Mouse (Mus musculus): ENCODE measurements around the gene Frmd5. TPM values are rescaled to one million over a fixed set of nuclear protein-coding genes. Genes with fewer than 3 reads are reported as not detected.
"Not testable (repeated sequence)": the region's sequence is repeated elsewhere in the genome, so short reads cannot be mapped to it uniquely, and the experiment has no call there.

The Frmd5 gene
- total RNA-seq, 2 experiments from 2014 or later: 0.83 to 0.91 TPM

DNA sequence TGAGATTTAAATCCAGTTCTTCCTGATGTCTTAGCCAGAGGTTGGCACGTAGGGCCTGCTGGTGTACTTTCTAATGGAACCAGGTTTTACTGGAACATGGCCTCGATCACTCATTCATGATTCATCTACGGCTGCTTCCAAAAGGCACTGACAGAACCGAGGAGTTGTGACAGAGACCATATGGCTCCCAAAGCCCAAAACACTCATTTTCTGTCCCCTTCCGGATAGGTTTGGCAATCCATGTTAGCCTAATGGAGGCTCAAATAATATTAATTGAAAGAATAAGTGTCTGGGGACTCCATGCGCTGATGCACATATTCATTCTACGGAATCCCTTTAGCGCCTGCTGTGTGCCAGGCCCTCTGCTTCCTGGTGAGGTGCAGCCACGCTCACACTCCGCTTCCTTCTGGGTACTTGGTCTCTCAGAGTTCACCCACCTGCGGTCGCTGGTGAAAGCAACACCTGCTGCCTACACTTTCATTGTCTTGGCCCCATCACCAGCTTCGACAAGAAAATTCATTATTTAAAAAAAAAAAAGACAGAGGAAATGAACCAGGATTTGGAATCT is 224.0 kb downstream of the Frmd5 start:
- no peak for DNase-seq (ENCODE audit: low spot score in 2 of 2)

DNA sequence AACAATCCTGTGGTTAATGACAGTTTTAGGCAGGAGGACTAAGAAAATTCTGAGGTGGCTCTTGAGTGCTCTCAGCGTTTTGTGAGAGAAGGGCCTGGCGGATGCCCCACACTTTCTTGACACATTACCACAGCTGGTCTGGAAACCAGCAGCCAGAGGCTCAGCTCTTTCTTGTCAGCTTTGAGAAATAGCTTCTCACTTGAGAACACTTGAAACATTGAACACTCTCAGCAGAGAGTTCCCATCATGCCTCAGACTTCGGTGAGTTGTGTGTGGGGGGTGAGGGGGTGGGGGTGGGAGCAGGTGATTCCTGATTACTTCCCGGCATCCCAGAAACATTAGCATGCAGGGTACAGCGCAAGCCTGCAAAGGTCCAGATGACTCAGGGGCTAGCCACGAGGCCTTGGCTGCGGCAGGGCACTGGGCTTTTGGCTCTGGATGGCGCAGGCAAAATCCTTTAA is 231.1 kb downstream of the Frmd5 start:
- no peak for DNase-seq (ENCODE audit: low spot score in 2 of 2)

DNA sequence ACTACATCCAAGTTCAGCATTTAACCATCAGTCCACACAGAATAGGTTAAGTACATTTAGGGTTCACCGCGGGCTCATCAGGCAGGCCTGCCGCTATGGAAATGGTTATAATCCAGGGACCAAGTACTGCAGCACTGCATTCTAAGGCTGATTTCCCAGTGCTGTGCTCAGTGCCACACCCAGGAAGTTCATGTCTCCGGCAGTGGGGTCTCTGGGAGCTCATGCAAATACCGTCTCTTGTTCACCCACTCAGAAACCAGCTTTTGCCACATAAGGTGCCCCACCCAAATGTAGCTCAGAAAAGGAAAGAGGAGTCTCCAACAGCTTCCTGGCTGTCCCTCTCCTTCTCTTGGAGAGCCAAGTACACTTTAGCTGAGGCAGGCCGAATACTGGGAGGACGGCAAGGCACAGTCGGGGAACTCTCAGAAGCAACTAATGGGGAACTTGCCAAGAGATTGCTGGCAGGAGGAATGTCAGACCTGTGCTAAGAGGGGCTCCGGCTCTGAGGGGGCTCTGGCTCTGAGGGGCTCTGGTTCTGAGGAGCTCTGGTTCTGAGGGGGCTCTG is 232.7 kb downstream of the Frmd5 start:
- DNase-seq (ENCODE audit: low spot score in 2 of 2): no peak

DNA sequence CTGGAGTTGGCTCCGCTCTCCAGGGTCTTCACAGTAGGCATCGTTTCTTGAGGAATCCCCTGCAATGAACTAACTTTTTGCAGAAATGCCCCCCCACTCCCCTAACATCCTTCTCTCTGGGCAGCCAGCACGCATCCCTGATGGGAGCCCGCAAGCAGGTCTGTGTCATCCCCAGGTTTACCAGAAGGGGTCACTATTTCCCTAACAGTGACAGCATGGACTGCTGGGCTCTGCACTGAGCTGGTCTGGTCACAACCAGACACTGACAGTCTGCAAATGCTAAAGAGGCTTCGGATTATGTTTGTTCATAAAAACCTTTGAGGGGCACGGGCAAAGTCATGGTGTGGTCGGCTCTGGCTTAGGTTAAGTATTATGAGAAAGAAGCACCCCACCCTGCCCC is 235.1 kb downstream of the Frmd5 start:
- DNase-seq (ENCODE audit: low spot score in 2 of 2): peak; percentile 67 to 81

DNA sequence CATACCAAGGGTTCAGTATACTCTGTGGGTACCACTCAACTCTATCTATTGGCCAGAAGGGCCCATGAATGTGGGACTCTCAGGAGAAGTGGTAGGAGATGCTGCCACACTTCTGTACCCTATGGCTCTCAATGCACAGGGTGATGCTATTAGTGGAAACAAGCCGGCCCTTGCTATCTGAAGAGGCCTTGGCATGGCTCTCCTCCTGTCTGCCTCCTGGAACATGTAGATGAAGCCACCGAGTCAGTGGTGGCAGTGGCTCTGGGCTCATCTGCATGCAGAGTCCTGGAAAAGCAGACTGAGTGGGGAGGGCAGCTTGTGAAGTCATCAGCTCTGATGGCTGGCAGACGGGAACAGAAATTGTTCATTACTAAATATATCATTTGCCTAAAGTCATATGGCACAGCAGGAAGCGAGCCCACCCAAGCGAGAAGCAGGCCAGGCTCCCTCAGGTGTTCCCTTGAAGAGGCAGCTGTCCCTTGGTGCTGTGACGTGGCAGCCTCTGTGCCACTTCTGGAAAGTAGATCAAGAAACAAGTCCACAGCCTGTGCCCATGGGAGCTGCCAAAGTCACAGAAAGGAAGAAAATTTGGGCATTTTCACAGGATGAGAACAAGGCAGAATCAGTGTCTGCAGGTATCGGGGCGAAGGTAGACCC is 235.8 kb downstream of the Frmd5 start:
- no peak for DNase-seq (ENCODE audit: low spot score in 2 of 2)

DNA sequence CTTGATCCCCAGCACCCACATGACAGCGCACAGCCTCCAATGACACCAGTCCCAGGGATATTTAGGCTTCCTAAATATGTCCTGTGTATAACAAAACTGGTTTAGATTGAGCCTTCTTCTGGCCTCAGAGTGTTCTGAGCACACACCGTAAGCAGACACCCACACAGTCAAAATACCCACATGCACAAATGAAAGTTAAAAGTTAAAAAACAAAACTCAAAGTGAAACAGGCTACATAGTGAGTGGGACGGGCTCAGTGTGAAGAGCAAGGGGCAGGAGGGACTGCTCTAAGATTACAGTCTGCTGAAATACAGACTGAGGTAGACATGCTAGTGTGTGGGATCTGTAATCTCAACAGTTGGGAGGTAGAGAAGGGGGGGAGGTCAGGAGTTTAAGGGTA is 236.8 kb downstream of the Frmd5 start:
- no peak for DNase-seq (ENCODE audit: low spot score in 2 of 2)

DNA sequence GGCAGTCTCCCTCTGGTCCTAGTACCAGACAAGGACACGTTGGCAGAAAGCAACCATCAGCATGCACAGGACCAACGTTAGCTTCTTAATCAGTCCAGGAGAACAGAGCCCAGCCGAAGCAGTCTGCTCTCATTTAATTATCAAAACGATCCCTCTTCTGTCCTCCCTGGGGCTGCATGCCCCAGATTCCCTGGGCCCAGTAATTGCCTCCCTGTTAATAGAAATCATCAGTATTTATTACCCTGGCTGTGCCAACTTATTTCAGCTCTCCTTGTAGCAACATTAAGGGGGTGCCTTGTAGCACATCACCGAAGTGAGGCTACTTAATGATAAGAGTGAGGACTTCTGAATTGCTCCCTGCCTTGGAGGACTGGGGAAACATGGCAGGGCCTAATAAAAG is 241.0 kb downstream of the Frmd5 start:
- no peak for DNase-seq (ENCODE audit: low spot score in 2 of 2)

DNA sequence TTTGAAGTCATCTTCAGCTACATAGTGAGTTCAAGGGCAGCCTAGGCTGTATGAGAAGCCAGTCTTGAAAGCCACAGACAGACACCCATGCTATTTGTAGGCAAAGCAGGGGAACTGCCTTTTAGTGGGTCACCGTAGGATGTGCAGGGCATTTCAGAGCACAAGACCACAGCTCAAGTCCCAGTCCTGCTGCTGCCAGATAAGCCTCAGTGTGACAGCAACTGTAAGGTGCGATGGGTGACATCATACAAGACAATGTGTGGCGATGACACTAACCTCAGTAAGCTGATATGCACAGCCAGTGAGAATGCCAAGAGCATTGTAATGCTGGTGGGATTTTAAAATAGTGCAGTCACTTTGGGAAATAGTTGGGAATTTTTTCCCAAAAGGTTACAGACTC is 243.8 kb downstream of the Frmd5 start:
- DNase-seq (ENCODE audit: low spot score in 2 of 2): no peak

DNA sequence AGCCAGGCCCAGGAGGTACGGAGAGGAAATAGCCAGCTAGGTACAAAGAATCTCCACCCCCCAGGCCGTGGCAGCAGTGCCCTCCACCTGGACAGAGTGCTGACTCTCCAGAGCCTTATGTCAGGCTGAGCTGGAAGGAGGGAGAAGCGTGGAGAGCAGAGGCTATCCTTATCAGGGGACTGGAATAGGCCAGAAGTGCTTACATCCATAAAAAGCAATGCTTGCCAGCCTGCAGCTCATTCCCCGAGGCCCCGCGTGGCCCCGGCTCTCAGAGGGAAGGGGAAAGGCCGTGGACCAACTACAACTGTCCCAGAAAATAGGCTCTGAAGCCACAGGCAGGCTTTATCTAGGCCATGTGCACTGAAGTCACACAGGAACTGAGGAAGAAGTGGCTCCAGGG is 255.6 kb downstream of the Frmd5 start:
- no peak for DNase-seq (ENCODE audit: low spot score in 2 of 2)

DNA sequence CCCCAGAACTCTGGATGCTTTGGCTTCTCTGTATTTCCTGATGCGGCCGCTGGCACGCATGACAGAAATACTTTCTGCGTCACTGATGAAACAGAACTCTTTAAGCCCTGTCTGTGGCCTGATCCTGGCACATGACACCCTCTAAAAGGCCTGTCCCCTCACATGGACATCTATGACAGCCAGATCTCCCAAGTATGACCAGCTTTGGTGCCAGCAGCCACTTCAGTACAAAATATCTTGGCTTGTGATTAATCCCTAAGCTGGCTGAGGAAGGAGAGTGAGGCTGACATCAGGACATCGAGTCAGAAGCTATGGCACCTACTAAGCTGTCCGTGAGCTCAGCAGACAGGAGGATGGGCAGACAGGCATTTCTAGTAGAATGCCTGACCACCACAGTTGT is 257.3 kb downstream of the Frmd5 start:
- no peak for DNase-seq (ENCODE audit: low spot score in 2 of 2)

DNA sequence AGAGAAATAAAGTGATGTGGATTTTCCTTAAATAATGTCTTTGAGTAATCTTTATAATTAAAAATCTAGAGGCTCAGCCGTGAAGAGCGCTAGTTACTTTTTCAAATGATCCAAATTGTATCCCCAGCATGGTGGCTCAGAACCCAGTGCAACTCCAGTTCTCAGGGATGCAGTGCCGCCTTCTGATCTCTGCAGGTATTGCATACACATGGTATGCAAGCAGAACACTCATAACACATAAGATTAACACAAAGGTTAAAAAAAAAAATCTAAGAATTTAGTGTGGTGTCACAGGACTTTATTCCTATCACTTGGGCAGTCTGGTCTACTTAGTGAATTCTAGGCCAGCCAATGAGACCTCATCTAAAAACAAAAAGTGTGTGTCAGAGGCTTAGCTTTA is 262.1 kb downstream of the Frmd5 start:
- DNase-seq (ENCODE audit: low spot score in 2 of 2): no peak

DNA sequence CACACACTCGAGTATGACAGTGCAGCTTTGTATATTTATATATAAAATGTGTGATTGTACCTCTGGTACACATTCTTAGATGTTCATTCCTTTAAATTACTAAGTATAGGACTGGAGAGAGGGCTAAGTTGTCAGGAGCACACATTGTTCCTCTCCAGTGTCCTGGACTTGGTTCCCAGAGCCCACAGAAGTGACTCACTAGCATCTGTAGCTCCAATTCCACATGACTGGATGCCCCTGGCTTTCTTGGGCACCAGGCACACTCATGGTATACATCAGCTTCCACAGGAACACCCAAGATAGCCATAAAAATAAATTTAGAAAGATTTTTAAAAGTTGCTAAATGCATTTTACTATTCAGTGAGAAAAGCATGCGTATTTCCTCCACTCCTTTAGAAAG is 281.8 kb downstream of the Frmd5 start:
- DNase-seq (ENCODE audit: low spot score in 2 of 2): no peak

DNA sequence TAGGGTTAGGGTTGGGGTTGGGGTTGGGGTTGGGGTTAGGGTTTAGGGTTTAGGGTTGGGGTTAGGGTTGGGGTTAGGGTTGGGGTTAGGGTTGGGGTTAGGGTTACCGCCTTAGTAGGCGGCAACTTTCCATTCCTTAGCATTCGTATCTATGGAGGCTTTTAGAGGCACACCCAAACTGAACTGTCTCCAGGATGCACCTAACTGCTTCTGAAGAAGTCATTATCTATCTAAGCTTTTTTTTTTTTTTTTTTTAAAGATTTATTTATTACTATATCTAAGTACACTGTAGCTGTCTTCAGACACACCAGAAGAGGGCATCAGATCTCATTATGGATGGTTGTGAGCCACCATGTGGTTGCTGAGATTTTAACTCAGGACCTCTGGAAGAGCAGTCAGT is 284.1 kb downstream of the Frmd5 start:
- DNase-seq (ENCODE audit: low spot score in 2 of 2): not testable (repeated sequence)

DNA sequence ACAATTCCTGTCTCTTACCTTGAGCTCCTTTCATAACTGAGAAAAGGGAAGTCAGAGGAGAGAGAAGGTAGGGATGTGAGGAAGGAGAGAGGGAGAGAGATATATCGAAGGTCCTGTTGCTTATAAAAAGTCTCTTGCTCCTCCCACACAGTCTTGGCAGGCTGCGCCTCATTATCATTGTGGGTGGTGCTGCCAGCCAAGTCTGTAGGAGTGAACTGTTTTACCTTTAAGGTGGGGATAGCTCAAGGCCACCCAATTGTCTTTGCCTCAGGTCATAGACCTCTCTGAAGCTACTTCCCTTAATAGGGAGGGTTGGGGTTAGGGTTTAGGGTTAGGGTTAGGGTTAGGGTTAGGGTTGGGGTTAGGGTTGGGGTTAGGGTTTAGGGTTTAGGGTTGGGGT is 284.9 kb downstream of the Frmd5 start:
- DNase-seq (ENCODE audit: low spot score in 2 of 2): no peak

DNA sequence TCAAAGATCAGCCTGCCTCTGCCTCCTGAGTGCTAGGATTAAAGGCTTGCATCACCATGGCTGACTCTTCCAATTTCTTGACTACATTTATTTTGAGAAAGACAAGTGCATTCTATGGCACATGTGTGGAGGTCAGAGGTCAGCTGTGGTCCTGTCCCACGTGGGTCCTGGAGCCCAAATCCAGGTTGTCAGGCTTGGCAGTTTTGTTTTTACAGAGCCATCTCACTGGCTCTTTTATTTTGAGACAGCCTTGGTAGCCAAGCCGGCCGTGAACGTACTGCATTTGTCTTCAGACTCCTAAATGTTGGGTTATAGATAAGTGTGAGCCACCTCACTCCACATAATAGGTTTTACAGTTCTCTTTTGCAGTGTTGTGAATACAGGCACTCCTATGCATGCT is 288.2 kb downstream of the Frmd5 start:
- not testable (repeated sequence) for DNase-seq (ENCODE audit: low spot score in 2 of 2)

DNA sequence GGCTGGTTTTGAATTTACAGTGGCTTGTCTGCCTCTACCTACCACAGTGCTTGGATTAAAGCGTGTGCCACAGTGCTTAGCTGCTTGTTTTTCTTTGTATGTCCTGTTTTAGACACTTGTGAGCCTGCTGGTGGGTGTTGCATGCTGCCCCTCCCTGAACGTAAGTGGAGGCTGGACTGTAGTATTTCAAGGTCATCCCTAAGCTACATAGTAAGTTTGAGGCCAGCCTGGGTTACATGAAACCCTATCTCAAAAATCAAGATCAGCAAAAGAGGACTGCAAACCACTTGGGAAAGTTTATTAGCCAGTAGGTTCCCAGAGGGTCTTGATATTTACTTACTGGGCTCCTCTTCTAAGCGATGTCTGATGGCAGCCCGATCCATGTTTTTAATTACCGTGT is 288.8 kb downstream of the Frmd5 start:
- no peak for DNase-seq (ENCODE audit: low spot score in 2 of 2)

DNA sequence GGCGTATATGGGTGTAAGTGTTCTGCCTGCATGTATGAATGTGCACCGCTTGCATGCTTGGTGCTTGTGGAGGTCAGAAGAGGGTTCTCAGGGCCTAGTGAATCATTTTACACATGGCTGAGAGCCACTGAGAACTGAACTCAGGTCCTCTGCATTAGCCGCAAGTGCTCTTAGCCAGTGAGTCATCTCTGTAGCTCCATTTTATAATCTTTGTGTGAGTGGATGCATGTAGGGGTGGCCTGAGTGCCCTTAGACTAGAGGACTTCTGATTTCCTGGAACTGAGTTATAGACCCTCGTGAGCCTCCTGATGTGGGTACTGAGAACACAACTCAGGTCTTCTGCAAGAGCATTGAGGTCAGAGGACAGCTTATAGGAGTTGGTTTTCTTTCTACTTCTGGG is 292.7 kb downstream of the Frmd5 start:
- DNase-seq (ENCODE audit: low spot score in 2 of 2): no peak

DNA sequence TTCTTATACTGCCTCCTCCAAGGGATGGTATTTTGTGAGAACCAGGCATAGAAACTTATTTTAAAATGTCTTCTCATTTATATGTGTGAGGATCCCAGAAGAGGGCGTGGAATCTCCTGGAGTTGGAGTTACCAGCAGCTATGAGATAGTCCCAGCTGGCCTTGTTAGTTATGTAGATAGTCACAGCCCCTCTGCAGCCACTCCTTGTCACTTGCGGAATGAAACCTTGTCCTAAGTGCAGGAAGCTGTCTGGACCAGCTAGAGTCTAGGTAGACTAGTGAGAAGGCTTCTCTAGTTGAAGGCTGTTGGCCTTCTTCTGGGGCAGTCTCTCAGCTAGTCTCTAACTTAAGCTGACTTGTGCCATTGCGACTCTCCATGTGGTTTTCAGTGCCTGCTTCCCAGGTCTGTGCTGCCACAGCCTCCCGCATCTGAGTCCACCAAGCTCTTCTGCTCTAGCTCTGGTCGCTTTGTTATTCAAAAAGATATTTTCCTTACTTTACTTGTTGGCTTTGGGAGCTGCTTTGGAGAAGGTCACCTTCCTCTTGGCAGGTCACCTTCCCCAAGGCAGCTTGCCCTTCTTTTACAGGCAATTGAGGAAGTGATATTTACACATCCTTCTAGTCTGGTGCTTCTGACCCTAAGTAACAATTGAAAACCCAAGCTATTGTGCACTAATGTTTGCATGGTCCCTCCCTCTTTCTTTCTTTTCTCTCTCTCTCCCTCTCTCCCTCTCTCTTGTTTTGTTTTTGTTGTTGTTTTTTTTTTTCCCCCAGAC is 293.7 kb downstream of the Frmd5 start:
- not testable (repeated sequence) for DNase-seq (ENCODE audit: low spot score in 2 of 2)

DNA sequence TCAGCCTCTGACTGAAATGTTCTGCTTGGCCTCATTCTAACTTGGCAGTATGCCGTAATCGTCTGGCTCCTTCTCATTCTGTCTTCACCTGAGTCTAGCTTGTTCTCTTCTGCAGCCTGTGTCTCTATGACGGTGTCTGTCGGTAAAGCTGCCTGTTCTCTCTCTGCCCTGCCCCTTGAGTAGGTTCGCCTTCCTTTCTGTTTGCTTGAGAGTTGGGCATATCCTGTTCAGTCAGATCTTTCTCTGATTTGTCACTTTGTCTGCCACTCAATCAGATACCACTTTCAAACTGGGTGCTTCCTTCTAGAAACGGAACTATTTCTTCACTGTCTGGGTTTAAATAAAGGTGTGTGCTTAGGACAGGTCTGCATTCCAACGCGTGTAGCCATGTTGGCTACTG is 295.5 kb downstream of the Frmd5 start:
- DNase-seq (ENCODE audit: low spot score in 2 of 2): no peak

DNA sequence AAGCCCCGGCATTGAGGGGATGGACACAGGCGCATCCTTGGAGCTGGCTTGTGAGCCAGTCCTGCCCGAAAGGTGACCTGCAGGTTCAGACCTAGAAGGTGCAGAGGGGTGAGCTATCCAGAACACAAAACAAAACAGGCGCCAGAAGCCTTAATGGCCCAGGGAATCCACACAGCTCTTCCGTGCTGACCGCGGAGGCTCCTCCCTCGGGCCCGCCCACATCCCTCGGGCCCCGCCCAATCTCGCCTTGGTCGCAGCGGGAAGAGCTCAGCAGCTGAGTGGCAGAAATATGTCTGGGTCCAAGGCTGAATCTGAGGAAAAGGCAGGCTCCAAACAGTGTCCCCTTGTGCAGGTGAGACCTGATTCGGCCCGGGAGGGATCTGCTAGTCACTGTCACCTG is 297.3 kb downstream of the Frmd5 start:
- DNase-seq (ENCODE audit: low spot score in 2 of 2): peak; percentile 36 to 63

DNA sequence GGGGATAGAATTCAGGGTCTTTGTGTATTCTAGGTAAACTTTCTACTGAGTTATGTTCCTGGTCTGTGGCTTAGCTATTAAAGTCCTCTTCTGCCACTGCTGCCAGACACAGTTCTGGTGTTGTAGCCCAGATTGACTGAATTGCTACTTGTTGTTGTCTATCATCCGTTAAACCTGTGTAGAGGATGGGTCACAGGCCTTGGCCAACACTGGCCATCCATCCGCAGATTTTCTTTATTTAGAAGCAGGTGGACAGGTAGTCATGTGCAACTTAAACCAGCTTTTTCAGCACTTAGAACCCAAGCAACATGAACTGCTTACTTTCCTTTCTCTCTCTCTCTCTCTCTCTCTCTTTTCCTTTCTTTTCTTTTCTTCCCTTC is 298.9 kb downstream of the Frmd5 start:
- no peak for DNase-seq (ENCODE audit: low spot score in 2 of 2)
